Mouse (Mus musculus) hindbrain, embryonic 14.5 days (tissue): ENCODE data around the gene Itga1. TPM values are rescaled to one million over a fixed set of nuclear protein-coding genes. Genes with fewer than 3 reads are reported as not detected.

ENCODE experiments used
- ATAC-seq: fragments of 200-750 bp; cut with Nextera tagmentation; 2 replicates; pipeline ENCODE4 v1.8.0; 2017; ENCODE audit warnings: moderate number of reproducible peaks, mild to moderate bottlenecking, moderate TSS enrichment, moderate library complexity; ENCODE audit not compliant: low FRiP score
- DNase-seq: peaks from one replicate; pipeline ENCODE4 v3.0.0-alpha.2; 2015; ENCODE audit warnings: low spot score
- H3K27ac ChIP-seq: fragments of 300-500 bp; sonication (generic); 2 replicates; pipeline ENCODE4 v1.5.1; 2014; ENCODE audit warnings: mild to moderate bottlenecking, moderate library complexity
- H3K27me3 ChIP-seq: fragments of 300-500 bp; sonication (generic); 2 replicates; pipeline ENCODE4 v1.6.1; 2014; ENCODE audit warnings: mild to moderate bottlenecking, low read length, mixed read lengths; ENCODE audit not compliant: control insufficient read depth, insufficient read depth
- H3K36me3 ChIP-seq: fragments of 300-500 bp; sonication (generic); replicated peaks from 2 replicates; pipeline ENCODE4 v1.6.1; 2014; ENCODE audit not compliant: control insufficient read depth, insufficient read depth
- H3K4me1 ChIP-seq: fragments of 300-500 bp; sonication (generic); replicated peaks from 2 replicates; pipeline ENCODE4 v1.6.1; 2014; ENCODE audit warnings: antibody characterized with exemption, low read length, mixed read lengths; ENCODE audit not compliant: control insufficient read depth, insufficient read depth
- H3K4me2 ChIP-seq: fragments of 300-500 bp; sonication (generic); replicated peaks from 2 replicates; pipeline ENCODE4 v1.6.1; 2014; ENCODE audit warnings: mild to moderate bottlenecking, moderate library complexity
- H3K4me3 ChIP-seq: fragments of 300-500 bp; sonication (generic); replicated peaks from 2 replicates; pipeline ENCODE4 v1.5.1; 2014; ENCODE audit warnings: mild to moderate bottlenecking, low read length
- H3K9ac ChIP-seq: fragments of 300-500 bp; sonication (generic); 2 replicates; pipeline ENCODE4 v1.6.1; 2014
- H3K9me3 ChIP-seq: fragments of 300-500 bp; sonication (generic); 2 replicates; pipeline ENCODE4 v1.6.1; 2016; ENCODE audit warnings: low read length; ENCODE audit not compliant: control insufficient read depth
- WGBS: fragments of 180-500 bp; shearing (Covaris S2); extraction: QIAGEN DNeasy Blood & Tissue Kit; methylation state at CpG from one replicate; pipeline ENCODE4 v1.1.7; 2014; 5-methylcytosine and 5-hydroxymethylcytosine counted together
- polyA plus RNA-seq: library from polyadenylated mRNA; unstranded; fragments of >200 nt; fragmentation: Nextera tagmentation; extraction: Ambion mirVana; gene quantifications from 2 replicates; pipeline ENCODE4 v1.2.1, GENCODE M21; 2014

Itga1 gene
- polyA plus RNA-seq, 1 experiment from 2014 or later: 8.7 TPM

DNA sequence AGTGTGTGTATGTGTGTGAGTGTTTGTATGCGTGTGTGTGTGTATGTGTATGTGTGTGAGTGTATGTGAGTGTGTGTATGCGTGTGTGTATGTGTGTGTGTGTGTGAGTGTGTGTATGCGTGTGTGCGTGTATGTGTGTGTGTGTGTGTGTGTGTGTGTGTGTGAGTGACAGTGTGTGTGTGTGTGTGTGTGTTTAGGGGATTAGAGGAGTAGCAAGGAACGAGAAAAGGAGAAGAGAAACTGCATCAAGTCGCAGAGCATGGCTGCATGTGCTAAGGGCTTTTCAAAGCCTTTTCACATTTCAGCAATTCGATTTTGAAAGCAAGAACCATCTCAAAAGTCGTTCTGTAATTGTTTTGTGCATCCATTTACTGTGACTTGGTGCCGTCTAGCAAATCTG lies 191.1 kb downstream of the Itga1 start:
- Histone ChIP-seq H3K27ac (no peak overlapping the region), H3K9ac (no peak overlapping the region), H3K36me3 (no peaks in the 10 kb centered on the region), H3K4me1 (no peaks in the 10 kb centered on the region), H3K4me2 (no peak overlapping the region), H3K9me3 (no peaks in the 10 kb centered on the region), H3K27me3 (no peaks in the 10 kb centered on the region), H3K4me3 (no peak overlapping the region)
- 82% methylated on average over 9 of the region's 9 CpGs for WGBS
- ATAC-seq (no peak), DNase-seq (no peak)

GRCm38 (mm10) chr13:114909514-114909913 lies 192.2 kb downstream of the Itga1 start:
- Histone ChIP-seq H3K4me1 (no peaks in the 10 kb centered on the region), H3K27me3 (no peaks in the 10 kb centered on the region), H3K4me2 (no peak overlapping the region), H3K36me3 (no peaks in the 10 kb centered on the region), H3K4me3 (no peak overlapping the region), H3K27ac (no peak overlapping the region), H3K9me3 (no peaks in the 10 kb centered on the region), H3K9ac (no peak overlapping the region)
- WGBS: 87% methylated on average over 5 of the region's 5 CpGs
- DNase-seq: no peak
- no peak for ATAC-seq

GRCm38 (mm10) chr13:114907876-114908275 lies 193.9 kb downstream of the Itga1 start:
- Histone ChIP-seq H3K36me3 (no peaks in the 10 kb centered on the region), H3K4me2 (no peak overlapping the region), H3K27ac (no peak overlapping the region), H3K27me3 (no peaks in the 10 kb centered on the region), H3K9ac (no peak overlapping the region), H3K9me3 (no peaks in the 10 kb centered on the region), H3K4me1 (no peaks in the 10 kb centered on the region), H3K4me3 (no peak overlapping the region)
- ATAC-seq (no peak), DNase-seq (no peak)
- WGBS: 87% methylated on average over 4 of the region's 4 CpGs

Other genes with a start within 250 kb of the Itga1 start
- 1.9 and 2.2 TPM in 2 replicates for gene Itga2, start 169.9 kb downstream of the Itga1 start, polyA plus RNA-seq
- gene Pelo, start 11.8 kb downstream of the Itga1 start, polyA plus RNA-seq: 6.5 and 6.6 TPM in 2 replicates
- 2.2 and 4.7 TPM in 2 replicates for gene Gm49395, start within 50 bp of the Itga1 start, polyA plus RNA-seq